13 mouse cellular contexts compared by ENCODE assay signal in the genomic region with DNA sequence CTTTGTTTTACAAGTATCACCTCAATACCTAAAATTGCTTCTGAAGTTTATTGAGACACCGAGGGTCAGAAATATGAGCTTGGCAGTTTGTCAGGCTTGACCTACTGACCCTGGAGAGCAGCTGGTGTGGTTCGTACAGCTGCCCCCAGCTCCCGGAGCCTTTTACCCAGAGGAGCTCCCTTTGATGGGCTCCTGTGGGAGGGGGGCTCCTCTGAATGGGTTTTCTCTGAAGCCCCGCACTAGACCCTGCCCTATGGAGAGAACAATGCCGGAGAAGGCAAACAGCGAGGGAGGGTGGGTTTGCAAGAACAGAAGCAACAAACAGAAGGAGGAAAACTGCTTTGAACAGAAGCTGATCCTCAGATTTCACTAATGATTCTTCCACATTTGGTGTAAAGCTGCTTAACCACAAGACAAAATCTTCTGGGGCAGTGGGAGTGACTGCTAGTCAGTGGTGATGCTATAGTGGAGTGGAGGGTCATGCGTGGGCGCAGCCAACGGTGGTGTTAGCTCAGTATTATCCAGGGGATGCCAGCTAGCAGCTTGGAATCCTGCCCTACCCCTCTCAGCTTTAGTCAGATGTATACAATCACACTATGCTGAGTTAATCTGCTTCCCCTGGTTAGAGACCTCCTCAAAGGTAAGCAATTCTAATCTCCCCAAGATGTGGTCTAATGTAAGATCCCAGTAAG.
DNase-seq lines count a peak whose midpoint lies in the region; ATAC-seq lines count a peak whose summit lies in the region.
"Had no signal": no experiment of that assay in that cellular context is flagged by ENCODE, and none has a peak within 500 bp of the region (broad histone marks: within the 10 kb centered on the region; RNA-seq: fewer than 3 reads in every experiment).

No protein-coding gene starts in this region.

- no peaks in the 10 kb centered on the region for H3K9me3 ChIP-seq in kidney, embryonic 16.5 days (ENCODE audit: low read length)
- no peaks in the 10 kb centered on the region for H3K9me3 ChIP-seq in embryonic facial prominence, embryonic 14.5 days (ENCODE audit: control insufficient read depth, low read length)
- H3K9me3 ChIP-seq in limb, embryonic 10.5 days (replicated peaks), result no peaks in the 10 kb centered on the region
- H3K9me3 ChIP-seq in neural tube, embryonic 13.5 days, result no peaks in the 10 kb centered on the region
- H3K9me3 ChIP-seq: embryonic facial prominence, embryonic 15.5 days; intestine, embryonic 15.5 days had no signal

- 23% methylated on average over 9 of the region's 9 CpGs for WGBS in kidney, embryonic 16.5 days
- 17% methylated on average over 9 of the region's 9 CpGs for WGBS in embryonic facial prominence, embryonic 14.5 days
- 20% methylated on average over 9 of the region's 9 CpGs for WGBS in limb, embryonic 10.5 days
- WGBS in neural tube, embryonic 13.5 days, result 4% methylated on average over 9 of the region's 9 CpGs

- 0 out of 2 replicates have a peak overlapping the region, but pooled peaks have one; percentile 0 for H3K27ac ChIP-seq in kidney, embryonic 16.5 days (ENCODE audit: low read length)
- no peak overlapping the region for H3K27ac ChIP-seq in embryonic facial prominence, embryonic 14.5 days (replicated peaks; ENCODE audit: low read depth, low read length)
- peak overlapping the region; percentile 50; the same call in 1 of the 2 replicates for H3K27ac ChIP-seq in limb, embryonic 10.5 days
- H3K27ac ChIP-seq in neural tube, embryonic 13.5 days (replicated peaks), result no peak overlapping the region
- H3K27ac ChIP-seq: embryonic facial prominence, embryonic 15.5 days; gastrocnemius, adult 2 months; intestine, embryonic 15.5 days; liver, embryonic 14.5 days had no signal

- no peak for DNase-seq in kidney, postnatal 25 days
- DNase-seq in embryonic facial prominence, embryonic 14.5 days (ENCODE audit: low spot score), result peak; percentile 45
- DNase-seq in limb, embryonic 10.5 days (ENCODE audit: low spot score), result peak; percentile 56
- no peak for DNase-seq in thymus, postnatal 0 days (ENCODE audit: low spot score)
- DNase-seq in kidney, adult 9 months, result no peak
- no peak for DNase-seq in heart, adult 18-20 months
- DNase-seq: gastrocnemius, adult 2 months; thymus, postnatal 14 days had no signal

- H3K4me3 ChIP-seq in kidney, embryonic 16.5 days (ENCODE audit: low read length), result no peak overlapping the region
- H3K4me3 ChIP-seq in embryonic facial prominence, embryonic 14.5 days (ENCODE audit: low read depth, low read length), result no peak overlapping the region
- peak overlapping the region; percentile 17; the same call in 1 of the 2 replicates for H3K4me3 ChIP-seq in limb, embryonic 10.5 days
- no peak overlapping the region for H3K4me3 ChIP-seq in neural tube, embryonic 13.5 days
- H3K4me3 ChIP-seq: embryonic facial prominence, embryonic 15.5 days; gastrocnemius, adult 2 months; intestine, embryonic 15.5 days had no signal

- ATAC-seq in kidney, embryonic 16.5 days (ENCODE audit: low FRiP score, low TSS enrichment), result peak; percentile 75; the same call in 1 of the 2 replicates
- peak; percentile 51 for ATAC-seq in embryonic facial prominence, embryonic 14.5 days (ENCODE audit: low read depth)
- ATAC-seq in neural tube, embryonic 13.5 days (ENCODE audit: low read depth), result peak; percentile 55; the same call in 1 of the 2 replicates
- ATAC-seq: intestine, embryonic 15.5 days had no signal

- no peak overlapping the region for H3K4me2 ChIP-seq in kidney, embryonic 16.5 days (replicated peaks; ENCODE audit: low read depth, low read length)
- no peak overlapping the region for H3K4me2 ChIP-seq in embryonic facial prominence, embryonic 14.5 days (ENCODE audit: low read depth, low read length)
- H3K4me2 ChIP-seq in neural tube, embryonic 13.5 days, result no peak overlapping the region
- H3K4me2 ChIP-seq: embryonic facial prominence, embryonic 15.5 days; intestine, embryonic 15.5 days had no signal

- no peak overlapping the region for H3K9ac ChIP-seq in kidney, embryonic 16.5 days (replicated peaks; ENCODE audit: low read length)
- H3K9ac ChIP-seq in embryonic facial prominence, embryonic 14.5 days (ENCODE audit: low read depth, low read length), result no peak overlapping the region
- no peak overlapping the region for H3K9ac ChIP-seq in neural tube, embryonic 13.5 days
- H3K9ac ChIP-seq: embryonic facial prominence, embryonic 15.5 days; intestine, embryonic 15.5 days; liver, embryonic 14.5 days had no signal

- no peaks in the 10 kb centered on the region for H3K36me3 ChIP-seq in kidney, embryonic 16.5 days (ENCODE audit: insufficient read depth, low read length)
- H3K36me3 ChIP-seq in embryonic facial prominence, embryonic 14.5 days (ENCODE audit: control insufficient read depth, insufficient read depth, low read length), result no peaks in the 10 kb centered on the region
- H3K36me3 ChIP-seq in limb, embryonic 10.5 days, result no peaks in the 10 kb centered on the region
- H3K36me3 ChIP-seq in neural tube, embryonic 13.5 days, result no peaks in the 10 kb centered on the region
- H3K36me3 ChIP-seq: embryonic facial prominence, embryonic 15.5 days; intestine, embryonic 15.5 days had no signal

- H3K27me3 ChIP-seq in kidney, embryonic 16.5 days (ENCODE audit: insufficient read depth, low read length), result no peaks in the 10 kb centered on the region
- H3K27me3 ChIP-seq in embryonic facial prominence, embryonic 14.5 days (replicated peaks; ENCODE audit: control insufficient read depth, insufficient read depth, low read length), result no peaks in the 10 kb centered on the region
- no peaks in the 10 kb centered on the region for H3K27me3 ChIP-seq in limb, embryonic 10.5 days (ENCODE audit: low read depth, poor library complexity, severe bottlenecking)
- H3K27me3 ChIP-seq in neural tube, embryonic 13.5 days, result no peaks in the 10 kb centered on the region
- H3K27me3 ChIP-seq: embryonic facial prominence, embryonic 15.5 days; intestine, embryonic 15.5 days had no signal

- H3K4me1 ChIP-seq in kidney, embryonic 16.5 days (ENCODE audit: insufficient read depth, low read length), result peaks cover 32% of the 10 kb centered on the region
- peaks cover 11% of the 10 kb centered on the region; the same call in 1 of the 2 replicates for H3K4me1 ChIP-seq in embryonic facial prominence, embryonic 14.5 days (ENCODE audit: control insufficient read depth, insufficient read depth, low read length)
- H3K4me1 ChIP-seq in limb, embryonic 10.5 days, result peaks cover 27% of the 10 kb centered on the region
- peaks cover 24% of the 10 kb centered on the region for H3K4me1 ChIP-seq in neural tube, embryonic 13.5 days (replicated peaks)

Comparison
In these comparisons a context has a peak if more than half of its experiments do, and no peak if none do; other contexts are left out.
1. H3K27ac ChIP-seq: peak in kidney, embryonic 16.5 days (single experiment) and limb, embryonic 10.5 days (single experiment); none in embryonic facial prominence, embryonic 14.5 days (single experiment) and neural tube, embryonic 13.5 days (single experiment).
2. DNase-seq: peak in embryonic facial prominence, embryonic 14.5 days (single experiment) and limb, embryonic 10.5 days (single experiment); none in kidney, postnatal 25 days (0 of 2), thymus, postnatal 0 days (single experiment), kidney, adult 9 months (single experiment) and heart, adult 18-20 months (0 of 2).
3. Peak in every context shown above with its lines, with median percentiles within 50 percentile points of each other: ATAC-seq.